Mouse (Mus musculus): Measurements from ENCODE around the gene Col24a1. TPM values are rescaled to one million over a fixed set of nuclear protein-coding genes. Genes with fewer than 3 reads are reported as not detected.

Col24a1 gene
- polyA plus RNA-seq, 1 experiment from 2014 or later: 0.37 TPM

DNA sequence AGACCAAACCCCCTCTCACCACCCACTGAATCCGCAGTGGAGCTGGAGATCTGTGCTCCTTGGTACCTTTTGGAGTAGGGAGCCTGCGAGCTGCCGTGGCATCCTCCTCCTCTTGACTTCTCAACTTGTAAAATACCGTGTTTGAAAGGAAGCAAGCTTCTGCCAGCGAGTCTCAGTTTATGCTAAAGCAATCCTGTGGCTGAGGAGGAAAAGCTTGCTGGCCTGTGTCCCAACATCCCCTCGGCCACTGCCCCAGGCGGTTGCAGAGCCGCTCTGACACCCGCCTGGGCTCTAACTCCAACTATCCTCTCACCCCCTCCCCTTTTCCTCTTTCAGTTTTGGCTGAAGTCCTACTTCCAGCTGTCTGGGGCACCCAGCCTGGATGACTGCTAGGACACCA is 935 bp downstream of the Col24a1 start:
- no peak for ATAC-seq (ENCODE audit: low FRiP score, low TSS enrichment)
- Histone ChIP-seq H3K4me2 (ENCODE audit: low read length) (peak overlapping the region; percentile 64), H3K36me3 (ENCODE audit: control insufficient read depth, insufficient read depth, low read length) (no peaks in the 10 kb centered on the region), H3K9ac (replicated peaks; ENCODE audit: low read length) (peak overlapping the region; percentile 38), H3K27ac (replicated peaks; ENCODE audit: low read depth, low read length) (no peak overlapping the region), H3K4me3 (replicated peaks; ENCODE audit: low read depth, low read length) (peak overlapping the region; percentile 28), H3K9me3 (ENCODE audit: control insufficient read depth, low read length) (no peaks in the 10 kb centered on the region), H3K4me1 (ENCODE audit: control insufficient read depth, insufficient read depth, low read length) (peaks cover 9% of the 10 kb centered on the region), H3K27me3 (ENCODE audit: control insufficient read depth, insufficient read depth, low read length) (peaks cover 9% of the 10 kb centered on the region)
- WGBS: 7% methylated on average over 9 of the region's 9 CpGs
- DNase-seq: peak; percentile 51

DNA sequence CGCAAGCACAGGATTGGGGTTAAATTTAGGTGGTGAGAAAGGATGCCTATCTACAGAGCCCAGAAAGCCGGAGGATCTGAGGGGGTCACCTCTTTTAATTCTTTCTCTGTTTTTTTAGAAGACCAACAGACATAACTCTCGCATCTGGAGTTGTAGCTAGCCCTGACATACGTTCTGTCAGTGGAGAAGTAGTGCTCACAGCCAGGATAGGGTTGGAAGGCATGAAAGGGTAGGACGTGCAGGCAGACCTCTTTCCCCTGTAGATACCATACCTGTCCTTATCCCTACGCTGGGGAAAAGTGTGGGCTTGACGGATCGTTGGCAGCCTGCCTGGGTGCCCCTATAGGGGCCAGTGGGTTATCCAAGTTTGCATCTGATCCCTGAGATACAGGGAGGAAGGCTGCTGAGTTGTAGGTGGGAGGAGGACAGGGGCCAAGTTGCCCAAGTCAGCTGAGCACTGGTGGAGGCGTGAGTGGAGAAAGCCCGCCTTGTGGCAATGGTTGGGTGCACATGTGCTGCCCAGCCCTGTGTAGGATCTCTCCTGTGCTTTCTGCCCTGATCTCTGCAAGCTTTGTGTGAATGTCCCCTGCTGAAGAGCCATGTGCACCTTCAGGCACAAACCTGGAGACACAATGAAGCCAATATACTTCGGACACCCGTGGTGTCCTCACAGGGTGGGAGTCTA is 1.5 kb downstream of the Col24a1 start:
- Histone ChIP-seq H3K27ac (replicated peaks; ENCODE audit: low read depth, low read length) (no peak overlapping the region), H3K27me3 (ENCODE audit: control insufficient read depth, insufficient read depth, low read length) (peaks cover 9% of the 10 kb centered on the region), H3K9ac (replicated peaks; ENCODE audit: low read length) (peak overlapping the region; percentile 38; the same call in 1 of the 2 replicates), H3K9me3 (ENCODE audit: control insufficient read depth, low read length) (no peaks in the 10 kb centered on the region), H3K36me3 (ENCODE audit: control insufficient read depth, insufficient read depth, low read length) (no peaks in the 10 kb centered on the region), H3K4me3 (replicated peaks; ENCODE audit: low read depth, low read length) (no peak overlapping the region), H3K4me2 (ENCODE audit: low read length) (peak overlapping the region; percentile 64), H3K4me1 (ENCODE audit: control insufficient read depth, insufficient read depth, low read length) (peaks cover 9% of the 10 kb centered on the region)
- DNase-seq: no peak
- 78% methylated on average over 12 of the region's 12 CpGs for WGBS
- no peak for ATAC-seq (ENCODE audit: low FRiP score, low TSS enrichment)

DNA sequence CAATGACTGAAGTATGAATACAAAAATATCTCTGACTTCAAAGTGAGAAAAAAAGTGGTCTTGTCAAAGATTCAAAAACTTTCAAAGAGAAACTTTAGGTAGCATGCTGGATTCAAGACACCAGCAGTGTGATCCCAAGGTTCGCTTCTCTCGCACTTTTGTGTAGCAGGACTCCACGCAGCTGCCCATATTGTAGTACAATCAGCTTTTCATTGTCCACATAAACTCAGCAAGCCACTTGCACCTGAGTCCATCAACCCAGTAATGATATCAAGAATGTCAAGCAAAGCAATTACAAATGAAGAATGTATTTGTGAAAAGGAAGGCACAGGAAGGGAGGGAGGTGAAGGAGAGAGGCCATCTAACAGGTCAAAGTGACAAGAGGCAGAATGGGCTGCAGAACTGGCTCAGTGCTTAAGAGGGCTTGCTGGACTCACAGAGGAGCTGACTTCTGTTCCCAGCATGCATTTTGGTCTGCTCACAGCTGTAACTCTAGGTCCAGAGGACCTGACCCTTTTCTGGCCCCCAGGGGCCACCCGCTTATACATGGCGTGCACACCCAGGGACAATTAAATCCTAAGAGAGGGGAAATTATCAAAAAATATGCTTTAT is 7.8 kb downstream of the Col24a1 start:
- WGBS: 85% methylated on average over 5 of the region's 5 CpGs
- H3K27me3 ChIP-seq (ENCODE audit: control insufficient read depth, insufficient read depth, low read length): no peaks in the 10 kb centered on the region
- no peak overlapping the region for H3K4me3 ChIP-seq (replicated peaks; ENCODE audit: low read depth, low read length)
- H3K4me2 ChIP-seq (ENCODE audit: low read length): no peak overlapping the region
- no peak overlapping the region for H3K27ac ChIP-seq (replicated peaks; ENCODE audit: low read depth, low read length)
- no peak for ATAC-seq (ENCODE audit: low FRiP score, low TSS enrichment)
- no peaks in the 10 kb centered on the region for H3K9me3 ChIP-seq (ENCODE audit: control insufficient read depth, low read length)
- H3K36me3 ChIP-seq (ENCODE audit: control insufficient read depth, insufficient read depth, low read length): no peaks in the 10 kb centered on the region
- no peak overlapping the region for H3K9ac ChIP-seq (replicated peaks; ENCODE audit: low read length)
- no peaks in the 10 kb centered on the region for H3K4me1 ChIP-seq (ENCODE audit: control insufficient read depth, insufficient read depth, low read length)
- no peak for DNase-seq

DNA sequence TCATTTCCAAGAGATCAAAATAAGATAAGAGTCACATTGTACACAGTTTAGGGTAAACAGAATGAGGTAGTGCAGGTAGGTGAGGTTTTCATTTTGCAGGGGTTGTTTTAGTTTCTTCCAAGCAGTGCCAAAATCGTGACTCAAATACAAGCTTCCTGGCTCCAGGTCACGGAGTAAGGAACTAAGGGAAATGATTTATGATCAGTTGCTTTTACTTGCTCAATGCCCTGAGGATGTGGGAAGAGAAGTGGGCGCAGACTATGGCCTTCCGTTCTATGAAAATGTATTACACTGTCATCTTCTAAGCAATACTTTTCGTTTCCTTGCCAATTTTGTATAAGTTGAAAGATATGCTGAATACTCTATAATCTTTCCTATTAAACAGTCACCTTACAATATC is 13.0 kb downstream of the Col24a1 start:
- DNase-seq: no peak
- H3K9ac ChIP-seq (replicated peaks; ENCODE audit: low read length): no peak overlapping the region
- no peak for ATAC-seq (ENCODE audit: low FRiP score, low TSS enrichment)
- no peaks in the 10 kb centered on the region for H3K4me1 ChIP-seq (ENCODE audit: control insufficient read depth, insufficient read depth, low read length)
- no peaks in the 10 kb centered on the region for H3K27me3 ChIP-seq (ENCODE audit: control insufficient read depth, insufficient read depth, low read length)
- H3K4me3 ChIP-seq (replicated peaks; ENCODE audit: low read depth, low read length): no peak overlapping the region
- WGBS: 94% methylated on average over 5 of the region's 5 CpGs
- H3K4me2 ChIP-seq (ENCODE audit: low read length): no peak overlapping the region
- H3K36me3 ChIP-seq (ENCODE audit: control insufficient read depth, insufficient read depth, low read length): no peaks in the 10 kb centered on the region
- no peak overlapping the region for H3K27ac ChIP-seq (replicated peaks; ENCODE audit: low read depth, low read length)
- H3K9me3 ChIP-seq (ENCODE audit: control insufficient read depth, low read length): no peaks in the 10 kb centered on the region

DNA sequence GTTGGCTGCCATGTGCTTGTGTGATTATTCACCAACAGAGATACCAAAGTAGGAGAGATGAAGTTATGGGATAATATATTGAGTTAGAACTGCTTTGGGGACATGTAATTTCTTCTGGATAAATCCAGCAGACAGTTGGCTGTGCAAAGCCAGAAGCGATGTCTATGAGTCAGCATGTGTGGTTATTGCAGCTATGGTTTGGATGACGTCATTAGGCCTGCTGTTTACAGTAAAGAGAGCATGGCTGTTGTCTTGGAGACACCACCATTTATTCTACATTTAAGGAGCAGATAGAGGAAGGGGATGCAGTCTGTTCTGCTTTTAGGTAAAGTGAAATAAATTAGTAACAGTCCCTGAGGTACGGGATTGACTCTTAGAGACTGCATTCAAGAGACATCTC is 14.9 kb downstream of the Col24a1 start:
- no peak overlapping the region for H3K4me2 ChIP-seq (ENCODE audit: low read length)
- no peaks in the 10 kb centered on the region for H3K4me1 ChIP-seq (ENCODE audit: control insufficient read depth, insufficient read depth, low read length)
- H3K4me3 ChIP-seq (replicated peaks; ENCODE audit: low read depth, low read length): no peak overlapping the region
- no peaks in the 10 kb centered on the region for H3K36me3 ChIP-seq (ENCODE audit: control insufficient read depth, insufficient read depth, low read length)
- H3K27ac ChIP-seq (replicated peaks; ENCODE audit: low read depth, low read length): no peak overlapping the region
- no peaks in the 10 kb centered on the region for H3K9me3 ChIP-seq (ENCODE audit: control insufficient read depth, low read length)
- WGBS: 90% methylated on average over 3 of the region's 3 CpGs
- no peaks in the 10 kb centered on the region for H3K27me3 ChIP-seq (ENCODE audit: control insufficient read depth, insufficient read depth, low read length)
- ATAC-seq (ENCODE audit: low FRiP score, low TSS enrichment) (no peak), DNase-seq (no peak)
- H3K9ac ChIP-seq (replicated peaks; ENCODE audit: low read length): no peak overlapping the region

DNA sequence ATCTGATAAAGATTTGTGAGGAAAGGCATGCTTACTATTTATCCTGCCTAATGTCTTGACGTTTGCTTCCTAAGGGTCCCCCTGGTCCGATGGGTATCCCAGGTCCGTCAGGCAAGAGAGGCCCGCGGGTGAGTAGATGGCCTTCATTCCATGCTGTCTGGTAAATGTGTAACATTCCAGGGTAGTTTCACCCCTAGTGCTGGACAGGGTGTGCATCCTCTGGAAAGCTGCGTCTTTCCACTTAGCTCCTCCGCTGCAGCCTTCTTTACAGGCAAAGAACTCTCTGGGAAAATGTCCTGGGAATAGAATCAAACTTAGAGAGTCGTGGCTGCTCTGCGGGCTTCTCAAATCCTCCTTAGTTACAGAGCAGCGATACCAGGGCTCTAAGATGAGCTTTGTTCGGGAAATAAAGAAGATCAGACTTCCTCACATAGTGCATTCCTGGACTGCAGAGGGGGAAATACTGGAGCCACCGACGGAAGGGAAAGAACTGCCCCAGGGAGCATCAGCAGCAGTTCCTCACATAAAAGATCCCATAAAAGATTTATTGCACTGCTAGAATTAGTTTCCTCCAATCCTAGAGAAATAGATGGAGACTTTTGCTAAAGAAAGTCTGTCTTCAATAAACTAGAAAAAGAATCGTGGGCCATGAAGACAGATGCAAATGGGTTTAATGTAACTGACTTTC is 28.5 kb downstream of the Col24a1 start:
- Histone ChIP-seq H3K4me1 (ENCODE audit: control insufficient read depth, insufficient read depth, low read length) (no peaks in the 10 kb centered on the region), H3K4me3 (replicated peaks; ENCODE audit: low read depth, low read length) (no peak overlapping the region), H3K9ac (replicated peaks; ENCODE audit: low read length) (no peak overlapping the region), H3K4me2 (ENCODE audit: low read length) (no peak overlapping the region), H3K36me3 (ENCODE audit: control insufficient read depth, insufficient read depth, low read length) (no peaks in the 10 kb centered on the region), H3K9me3 (ENCODE audit: control insufficient read depth, low read length) (no peaks in the 10 kb centered on the region), H3K27ac (replicated peaks; ENCODE audit: low read depth, low read length) (no peak overlapping the region), H3K27me3 (ENCODE audit: control insufficient read depth, insufficient read depth, low read length) (no peaks in the 10 kb centered on the region)
- no peak for ATAC-seq (ENCODE audit: low FRiP score, low TSS enrichment)
- WGBS: 56% methylated on average over 14 of the region's 14 CpGs
- no peak for DNase-seq

DNA sequence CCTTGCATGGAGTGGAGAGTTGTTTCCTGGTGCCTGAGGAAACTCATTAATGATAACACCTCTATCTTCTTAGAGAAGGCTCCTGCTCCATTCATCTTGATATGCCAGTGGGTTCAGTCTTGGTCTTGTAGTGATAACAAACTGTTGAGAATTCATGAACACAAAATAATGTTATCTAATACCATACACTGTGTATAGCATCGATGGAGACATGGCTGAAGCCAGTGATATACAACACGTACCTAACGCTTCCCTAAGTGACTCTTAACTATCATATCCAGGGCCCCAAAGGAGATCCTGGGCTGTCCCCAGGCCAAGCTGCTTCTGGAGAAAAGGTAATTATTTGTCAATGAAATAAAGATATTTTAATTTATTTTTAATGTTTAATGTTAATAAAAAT is 33.1 kb downstream of the Col24a1 start:
- Histone ChIP-seq H3K4me3 (replicated peaks; ENCODE audit: low read depth, low read length) (no peak overlapping the region), H3K4me2 (ENCODE audit: low read length) (no peak overlapping the region), H3K9ac (replicated peaks; ENCODE audit: low read length) (no peak overlapping the region), H3K27ac (replicated peaks; ENCODE audit: low read depth, low read length) (no peak overlapping the region), H3K4me1 (ENCODE audit: control insufficient read depth, insufficient read depth, low read length) (no peaks in the 10 kb centered on the region), H3K9me3 (ENCODE audit: control insufficient read depth, low read length) (no peaks in the 10 kb centered on the region), H3K27me3 (ENCODE audit: control insufficient read depth, insufficient read depth, low read length) (no peaks in the 10 kb centered on the region), H3K36me3 (ENCODE audit: control insufficient read depth, insufficient read depth, low read length) (no peaks in the 10 kb centered on the region)
- DNase-seq: no peak
- no peak for ATAC-seq (ENCODE audit: low FRiP score, low TSS enrichment)
- WGBS: 95% methylated on average over 3 of the region's 3 CpGs

DNA sequence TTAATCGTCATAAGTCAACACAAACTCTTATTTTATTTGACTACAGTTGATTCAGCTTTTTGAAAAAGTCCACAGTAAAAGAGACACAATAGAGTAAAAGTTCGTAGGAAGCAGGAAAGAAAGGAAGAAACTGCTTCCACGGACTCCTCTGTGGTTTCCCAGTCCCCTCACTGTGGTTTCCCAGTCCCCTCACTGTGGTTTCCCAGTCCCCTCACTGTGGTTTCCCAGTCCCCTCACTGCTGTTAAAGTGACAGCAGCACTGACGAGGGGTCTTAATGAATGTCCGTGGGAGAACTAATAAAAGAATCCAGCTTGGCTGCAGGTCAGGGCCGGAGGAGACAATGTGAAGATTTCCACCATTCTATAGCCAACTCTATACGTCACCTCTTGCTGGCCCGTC is 39.4 kb downstream of the Col24a1 start:
- no peak for DNase-seq
- WGBS: 76% methylated on average over 8 of the region's 8 CpGs
- no peak for ATAC-seq (ENCODE audit: low FRiP score, low TSS enrichment)
- Histone ChIP-seq H3K4me3 (replicated peaks; ENCODE audit: low read depth, low read length) (no peak overlapping the region), H3K27ac (replicated peaks; ENCODE audit: low read depth, low read length) (no peak overlapping the region), H3K9ac (replicated peaks; ENCODE audit: low read length) (no peak overlapping the region), H3K9me3 (ENCODE audit: control insufficient read depth, low read length) (no peaks in the 10 kb centered on the region), H3K36me3 (ENCODE audit: control insufficient read depth, insufficient read depth, low read length) (no peaks in the 10 kb centered on the region), H3K4me2 (ENCODE audit: low read length) (no peak overlapping the region), H3K27me3 (ENCODE audit: control insufficient read depth, insufficient read depth, low read length) (no peaks in the 10 kb centered on the region), H3K4me1 (ENCODE audit: control insufficient read depth, insufficient read depth, low read length) (no peaks in the 10 kb centered on the region)

DNA sequence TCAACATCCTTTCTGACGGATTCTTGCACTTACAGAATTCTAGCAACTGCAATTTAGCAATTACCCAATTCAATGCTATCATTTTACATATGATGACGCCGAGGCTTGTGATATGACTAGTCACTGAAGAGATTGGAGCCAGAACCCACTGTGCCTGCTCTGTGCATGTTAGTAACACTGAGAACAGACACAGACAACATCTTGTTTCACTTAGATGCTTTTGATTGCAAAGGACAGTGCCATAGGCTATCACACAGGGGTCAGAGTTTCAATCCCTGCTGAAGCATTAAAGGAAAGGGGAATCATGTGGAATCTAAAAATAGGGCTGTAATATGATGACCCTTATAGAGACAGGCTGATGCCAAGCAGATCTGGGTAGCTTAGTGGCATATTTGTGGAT is 41.8 kb downstream of the Col24a1 start:
- H3K4me1 ChIP-seq (ENCODE audit: control insufficient read depth, insufficient read depth, low read length): no peaks in the 10 kb centered on the region

More for the DNA sequence above, 41.8 kb downstream of the Col24a1 start:
- ATAC-seq (ENCODE audit: low FRiP score, low TSS enrichment) (no peak), DNase-seq (no peak)
- no peak overlapping the region for H3K9ac ChIP-seq (replicated peaks; ENCODE audit: low read length)
- 92% methylated on average over 3 of the region's 3 CpGs for WGBS
- no peaks in the 10 kb centered on the region for H3K9me3 ChIP-seq (ENCODE audit: control insufficient read depth, low read length)
- no peak overlapping the region for H3K27ac ChIP-seq (replicated peaks; ENCODE audit: low read depth, low read length)
- H3K27me3 ChIP-seq (ENCODE audit: control insufficient read depth, insufficient read depth, low read length): no peaks in the 10 kb centered on the region
- no peaks in the 10 kb centered on the region for H3K36me3 ChIP-seq (ENCODE audit: control insufficient read depth, insufficient read depth, low read length)
- no peak overlapping the region for H3K4me2 ChIP-seq (ENCODE audit: low read length)
- no peak overlapping the region for H3K4me3 ChIP-seq (replicated peaks; ENCODE audit: low read depth, low read length)

All from midbrain, embryonic 14.5 days (tissue).